Mouse (Mus musculus): Measurements from ENCODE around the gene Mrpl42.
A peak's percentile ranks its signal among the peaks of the same experiment; 100 is the strongest.

The Mrpl42 gene

DNA sequence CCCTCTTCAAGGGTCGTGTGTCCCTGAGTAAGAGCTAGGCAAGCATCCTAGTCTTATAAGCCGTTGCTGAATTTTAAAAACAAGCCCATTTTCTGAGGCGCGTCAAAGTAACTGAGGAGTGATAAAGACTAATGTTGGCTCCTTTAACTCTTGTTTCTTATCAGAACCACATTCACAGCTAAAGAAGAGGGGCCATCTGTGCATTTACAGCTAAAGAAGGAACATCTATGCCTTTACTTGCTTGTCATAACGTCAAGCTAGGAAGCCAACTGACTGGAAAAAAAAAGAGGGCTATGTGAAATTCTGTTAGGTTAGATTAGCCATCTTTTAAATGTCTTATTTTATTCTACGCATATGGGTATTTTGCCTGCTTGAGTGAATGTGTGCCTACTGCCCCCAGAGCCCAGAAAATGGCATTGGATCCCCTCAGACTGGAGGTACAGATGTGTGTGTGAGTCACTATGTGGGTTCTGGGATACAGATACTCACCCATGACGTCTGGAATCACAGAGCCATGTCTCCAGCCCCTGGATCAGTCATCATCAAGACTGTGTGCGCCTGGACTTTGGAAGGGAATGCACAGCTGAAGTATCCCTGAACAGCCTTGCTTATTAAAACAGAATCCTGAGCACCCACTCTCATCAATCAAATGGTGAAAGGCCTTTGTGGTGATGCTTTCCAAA lies 44.2 kb downstream of the Mrpl42 start:
- DNase-seq (ENCODE audit: low read depth) = no peak

DNA sequence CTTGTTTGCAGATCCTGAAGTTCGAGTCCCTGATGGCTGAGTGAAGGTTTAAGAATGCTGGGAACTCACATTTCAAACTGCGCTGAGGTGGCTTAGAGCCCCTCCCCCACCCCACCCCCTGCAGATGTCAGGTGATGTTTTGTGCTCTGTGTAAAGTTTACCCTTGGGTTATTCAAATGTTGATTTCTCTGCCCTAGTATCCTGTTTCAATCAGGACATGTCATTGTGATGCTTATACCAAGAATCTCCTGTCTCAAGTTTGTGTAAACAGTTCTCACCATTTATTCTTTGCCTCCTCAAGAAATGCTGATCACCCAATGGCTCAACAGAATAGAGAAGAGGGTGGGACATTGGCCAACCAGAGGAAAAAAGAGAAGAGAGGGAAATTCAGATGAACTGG lies 45.6 kb downstream of the Mrpl42 start:
- no peak for DNase-seq (ENCODE audit: low read depth)

DNA sequence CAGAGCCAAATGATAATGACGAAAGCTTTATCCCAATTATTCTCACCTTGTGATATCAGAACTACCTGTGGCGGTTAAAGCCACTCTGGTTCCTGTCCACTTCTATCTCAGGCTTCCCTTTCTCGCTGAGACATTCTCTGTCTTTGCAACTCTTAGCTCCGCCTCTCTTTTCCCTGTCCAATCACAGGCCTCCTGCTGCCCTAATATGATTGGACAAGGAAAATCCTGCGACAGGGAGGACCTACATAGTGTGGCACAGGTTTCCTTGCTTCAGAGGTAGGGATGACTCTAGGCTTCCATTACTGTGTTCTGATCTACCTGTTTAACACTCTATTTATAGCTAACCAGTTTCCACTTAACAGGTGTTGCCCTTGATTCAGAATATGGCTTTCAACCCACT lies 48.5 kb downstream of the Mrpl42 start:
- no peak for DNase-seq (ENCODE audit: low read depth)

DNA sequence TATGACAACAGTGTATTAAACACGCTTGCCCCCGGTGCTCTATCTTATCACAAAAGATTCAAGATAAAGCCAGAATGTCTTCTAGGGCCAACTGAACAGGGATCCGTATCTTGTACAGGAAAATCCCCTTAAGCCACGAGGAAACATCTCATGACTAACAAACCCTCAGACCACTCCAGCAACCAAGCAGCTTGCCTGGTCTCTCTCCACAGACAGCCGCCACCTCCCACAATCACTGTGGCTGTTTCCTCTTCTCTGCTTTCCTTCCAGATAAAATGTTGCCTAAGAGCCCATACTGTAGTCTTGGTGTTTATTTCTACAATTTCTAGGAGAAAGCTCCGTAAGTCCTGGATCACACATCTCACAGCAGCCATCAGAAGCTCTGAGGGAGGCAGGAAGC lies 52.7 kb downstream of the Mrpl42 start:
- no peak for DNase-seq (ENCODE audit: low read depth)

DNA sequence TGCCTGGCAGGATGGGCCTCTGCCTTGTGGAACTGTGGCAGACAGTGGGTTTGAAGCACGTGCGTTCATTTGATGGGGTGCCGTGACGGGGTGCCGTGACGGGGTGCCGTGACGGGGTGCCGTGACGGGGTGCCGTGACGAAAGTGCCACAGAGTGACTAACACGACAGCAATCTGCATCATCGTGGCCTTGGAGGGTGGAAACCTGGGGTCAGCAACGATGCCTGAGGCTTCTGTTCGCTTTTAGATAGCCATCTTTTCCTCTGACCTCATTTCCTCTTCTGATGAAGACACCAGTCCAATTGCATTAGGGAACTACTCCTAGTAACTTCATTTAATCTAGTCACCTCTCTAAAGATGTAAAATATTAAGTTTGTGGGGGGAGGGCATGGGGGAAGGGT lies 53.8 kb downstream of the Mrpl42 start:
- DNase-seq (ENCODE audit: low read depth) = no peak

DNA sequence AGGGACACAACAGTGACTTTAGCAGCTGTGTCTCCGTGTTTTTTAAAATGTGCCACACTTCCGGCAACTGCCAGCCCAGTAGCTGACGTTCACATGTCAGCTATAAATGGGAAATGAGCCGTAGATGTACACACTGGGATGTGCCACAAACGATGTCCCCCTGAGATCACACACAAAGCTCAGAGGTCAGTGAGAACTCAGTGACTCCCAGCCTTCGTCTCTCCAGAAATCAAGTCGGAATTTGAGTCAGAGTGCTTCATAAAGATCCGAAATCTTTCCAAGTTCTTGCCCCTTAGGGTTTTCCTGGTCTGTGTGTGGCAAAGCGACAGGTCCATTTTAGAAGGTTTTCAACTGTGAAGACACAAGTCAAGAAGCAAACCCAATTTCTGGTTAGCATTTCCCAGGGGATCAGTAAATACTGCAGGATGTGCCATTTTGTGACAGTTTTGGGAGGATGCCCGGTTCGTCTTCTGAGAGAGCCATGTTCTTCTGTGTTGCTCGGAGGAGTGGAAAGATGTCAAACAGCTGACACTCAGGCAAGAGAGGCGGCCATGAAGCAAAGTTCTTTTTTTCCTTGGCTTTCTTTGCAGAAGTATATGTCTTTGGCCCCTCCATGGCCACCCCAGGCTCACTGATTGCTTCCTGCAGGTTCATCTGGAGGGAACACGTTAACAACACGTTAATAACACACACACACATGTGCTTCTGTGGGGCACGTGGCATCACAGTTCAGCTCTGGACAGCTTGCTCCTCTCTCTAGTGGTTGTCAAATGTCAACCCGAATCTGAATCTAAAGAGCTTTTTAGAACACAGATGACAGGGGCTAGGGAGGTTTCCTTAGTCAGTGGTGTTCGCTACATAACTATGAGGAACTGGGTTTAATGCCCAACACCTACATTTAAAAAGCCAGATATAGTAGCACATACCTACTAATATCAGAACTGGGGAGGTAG lies 56.4 kb downstream of the Mrpl42 start:
- DNase-seq (ENCODE audit: low read depth) = peak; percentile 14

DNA sequence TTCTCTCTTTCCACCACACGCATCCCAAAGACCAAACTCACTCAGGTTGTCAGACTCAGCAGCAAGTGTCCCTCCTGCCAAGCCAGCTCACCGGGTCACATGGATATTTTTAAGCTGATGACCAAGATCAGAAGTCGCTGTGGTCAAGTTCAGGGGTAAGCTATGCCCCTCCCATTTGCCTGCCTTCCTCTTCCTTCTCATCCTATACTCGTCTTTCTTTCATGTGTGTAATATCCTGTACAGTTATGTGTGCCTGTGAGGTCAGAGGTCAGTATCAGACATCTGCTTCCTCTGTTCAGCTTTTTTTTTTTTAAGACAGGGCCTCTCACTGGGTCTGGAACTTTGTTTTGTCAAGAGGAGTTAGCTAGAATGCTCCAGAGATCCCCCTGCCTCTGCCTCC lies 59.4 kb downstream of the Mrpl42 start:
- no peak for DNase-seq (ENCODE audit: low read depth)

DNA sequence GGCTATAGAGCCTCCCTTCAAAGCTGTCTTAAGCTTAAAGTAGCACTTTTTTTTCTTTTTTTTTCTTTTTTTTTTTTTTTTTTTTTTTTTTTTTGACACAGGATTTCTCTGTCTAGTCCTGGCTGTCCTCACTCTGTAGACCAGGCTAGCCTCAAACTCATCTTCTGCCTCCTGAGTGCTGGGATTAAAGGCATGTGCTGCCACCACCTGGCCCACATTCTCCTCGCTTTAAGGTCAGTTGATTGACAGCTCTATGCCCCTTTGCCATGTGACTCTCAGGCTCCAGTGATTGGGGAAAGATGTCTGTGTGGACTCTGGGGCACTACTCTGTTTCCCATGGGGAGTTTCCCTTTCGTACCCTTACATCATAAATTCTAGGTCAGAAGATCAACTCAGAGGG lies 61.2 kb downstream of the Mrpl42 start:
- no peak for DNase-seq (ENCODE audit: low read depth)

DNA sequence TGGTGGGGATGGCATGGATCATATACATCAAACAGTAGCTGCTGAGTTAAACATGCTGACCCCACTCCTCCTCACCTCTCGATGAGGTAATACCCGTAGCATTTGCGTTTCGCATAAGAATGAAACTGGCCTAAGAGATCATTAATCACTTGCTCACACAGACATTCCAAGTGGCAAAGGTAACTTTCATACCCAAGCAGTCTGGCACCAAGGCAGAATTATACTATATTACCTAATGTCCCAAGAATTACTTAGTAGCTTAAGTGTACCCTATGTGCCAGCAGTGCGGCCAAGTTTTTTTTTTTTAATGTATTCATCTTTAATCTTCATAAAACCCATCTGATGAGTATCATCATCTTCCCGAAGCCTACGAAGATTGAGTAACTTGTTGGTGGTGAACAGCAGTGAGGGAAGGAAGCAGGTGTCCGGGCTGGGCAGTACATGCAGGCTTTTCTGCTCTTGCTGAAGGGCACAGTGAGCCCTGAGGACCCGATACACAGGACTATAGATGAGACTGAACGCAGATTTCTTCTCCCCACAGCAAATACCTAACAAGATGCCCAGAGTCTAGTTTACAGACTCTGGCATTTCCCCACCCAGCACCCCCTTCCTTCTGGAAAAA lies 61.9 kb downstream of the Mrpl42 start:
- no peak for DNase-seq (ENCODE audit: low read depth)

DNA sequence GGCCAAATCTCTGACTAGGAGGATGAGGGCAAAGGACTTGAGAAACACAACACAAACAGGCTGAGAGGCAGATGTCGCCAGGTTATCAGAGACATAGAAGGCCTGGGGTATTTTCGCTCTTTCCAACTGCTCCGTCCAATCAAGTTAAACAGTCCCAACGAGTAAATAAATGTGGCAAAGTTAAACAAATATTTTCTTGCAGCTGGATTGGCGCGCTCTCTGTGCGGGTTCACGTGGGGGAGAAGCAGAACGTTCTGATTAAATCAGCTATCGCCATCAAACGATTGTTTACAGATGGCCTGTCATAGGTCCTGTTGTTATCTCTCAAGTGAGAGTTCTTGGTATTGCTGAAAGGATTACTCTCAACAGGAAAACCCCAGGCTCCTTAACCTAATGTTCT lies 62.8 kb downstream of the Mrpl42 start:
- DNase-seq (ENCODE audit: low read depth) = no peak

Data from NIH3T3 (cell line).